Comparison of ENCODE assay signal across 9 mouse cellular contexts in the genomic region with DNA sequence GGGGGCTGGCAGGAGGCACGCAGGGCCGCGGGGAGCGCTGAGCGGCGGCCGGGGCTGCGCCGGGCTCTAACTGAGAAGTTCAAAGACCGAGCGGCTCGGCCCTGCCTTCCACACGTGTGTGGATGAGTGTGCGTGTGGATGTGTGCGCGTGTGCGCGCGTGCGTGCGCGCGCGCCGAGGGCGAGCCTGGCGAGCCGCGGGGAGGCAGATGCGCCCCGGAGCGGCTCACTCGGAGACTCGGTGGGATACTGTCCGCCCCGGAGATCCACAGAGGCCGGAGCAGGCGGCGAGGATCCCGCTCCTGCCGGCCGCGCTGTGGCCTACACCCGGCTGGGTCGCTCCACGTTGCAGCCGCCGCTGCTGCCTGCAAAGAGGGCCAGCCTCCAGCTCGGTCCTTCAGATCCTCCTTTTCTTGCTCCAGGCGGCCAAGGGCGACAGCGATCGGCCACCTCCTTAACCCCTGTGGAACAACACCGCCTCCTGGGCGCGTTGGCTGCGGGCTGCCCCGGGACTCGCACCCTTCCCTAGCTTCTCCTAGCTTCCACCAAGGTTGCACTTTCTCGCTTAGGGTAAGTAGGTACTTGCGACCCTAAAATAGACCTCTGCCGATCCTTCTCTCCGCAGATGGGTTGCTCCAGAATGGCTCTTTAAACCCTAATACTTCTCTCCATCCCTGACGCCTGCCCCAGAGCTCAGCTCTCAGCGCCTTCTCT. TPM values are rescaled to one million over a fixed set of nuclear protein-coding genes. Genes with fewer than 3 reads are reported as not detected.
A peak's percentile ranks its signal among the peaks of the same experiment; 100 is the strongest.
DNase-seq lines count a peak whose midpoint lies in the region; ATAC-seq and TF ChIP-seq lines count a peak whose summit lies in the region.
"Had no signal": no experiment of that assay in that cellular context is flagged by ENCODE, and none has a peak within 500 bp of the region (broad histone marks: within the 10 kb centered on the region; RNA-seq: fewer than 3 reads in every experiment).

No protein-coding gene starts in this region.

- H3K9me3 ChIP-seq in embryonic facial prominence, embryonic 13.5 days: no peaks in the 10 kb centered on the region
- no peaks in the 10 kb centered on the region for H3K9me3 ChIP-seq in kidney, embryonic 15.5 days (replicated peaks)
- no peaks in the 10 kb centered on the region for H3K9me3 ChIP-seq in midbrain, postnatal 0 days (ENCODE audit: low read length)

- peak overlapping the region; percentile 93 for H3K9ac ChIP-seq in embryonic facial prominence, embryonic 13.5 days
- peak overlapping the region; percentile 67 for H3K9ac ChIP-seq in kidney, embryonic 15.5 days
- peak overlapping the region; percentile 11 for H3K9ac ChIP-seq in liver, adult 2 months (ENCODE audit: low read depth, low read length)
- peak overlapping the region; percentile 54 for H3K9ac ChIP-seq in midbrain, postnatal 0 days (replicated peaks; ENCODE audit: low read length, poor library complexity, severe bottlenecking)

- H3K36me3 ChIP-seq in embryonic facial prominence, embryonic 13.5 days: peaks cover 11% of the 10 kb centered on the region; the same call in 1 of the 2 replicates
- H3K36me3 ChIP-seq in kidney, embryonic 15.5 days: no peaks in the 10 kb centered on the region
- H3K36me3 ChIP-seq in liver, adult 2 months (ENCODE audit: control insufficient read depth, insufficient read depth, low read length): no peaks in the 10 kb centered on the region
- H3K36me3 ChIP-seq in midbrain, postnatal 0 days (ENCODE audit: insufficient read depth, low read length): no peaks in the 10 kb centered on the region

- H3K27me3 ChIP-seq in embryonic facial prominence, embryonic 13.5 days: no peaks in the 10 kb centered on the region
- no peaks in the 10 kb centered on the region for H3K27me3 ChIP-seq in kidney, embryonic 15.5 days
- no peaks in the 10 kb centered on the region for H3K27me3 ChIP-seq in liver, adult 2 months (ENCODE audit: control insufficient read depth, insufficient read depth, low read length)
- no peaks in the 10 kb centered on the region for H3K27me3 ChIP-seq in midbrain, postnatal 0 days (ENCODE audit: insufficient read depth, low read length)

- H3K4me3 ChIP-seq in embryonic facial prominence, embryonic 13.5 days: peak overlapping the region; percentile 74
- H3K4me3 ChIP-seq in kidney, embryonic 15.5 days (replicated peaks): peak overlapping the region; percentile 68
- peak overlapping the region; percentile 47; the same call in 1 of the 2 replicates for H3K4me3 ChIP-seq in liver, adult 2 months (ENCODE audit: insufficient read depth, low read depth, low read length)
- H3K4me3 ChIP-seq in midbrain, postnatal 0 days (ENCODE audit: low read depth, low read length): peak overlapping the region; percentile 68

- peak overlapping the region; percentile 95 for H3K27ac ChIP-seq in embryonic facial prominence, embryonic 13.5 days
- H3K27ac ChIP-seq in kidney, embryonic 15.5 days: peak overlapping the region; percentile 84
- H3K27ac ChIP-seq in liver, adult 2 months (replicated peaks; ENCODE audit: insufficient read depth, low read depth, low read length): no peak overlapping the region
- peak overlapping the region; percentile 2; the same call in 1 of the 2 replicates for H3K27ac ChIP-seq in midbrain, postnatal 0 days (ENCODE audit: low read depth, low read length)

- H3K79me2 ChIP-seq in liver, adult 2 months (ENCODE audit: control insufficient read depth, insufficient read depth, low read length): no peaks in the 10 kb centered on the region

- peaks cover 24% of the 10 kb centered on the region for H3K4me1 ChIP-seq in embryonic facial prominence, embryonic 13.5 days
- peaks cover 35% of the 10 kb centered on the region for H3K4me1 ChIP-seq in kidney, embryonic 15.5 days
- peaks cover 3% of the 10 kb centered on the region; the same call in 1 of the 2 replicates for H3K4me1 ChIP-seq in liver, adult 2 months (ENCODE audit: control insufficient read depth, insufficient read depth, low read length)
- peaks cover 9% of the 10 kb centered on the region for H3K4me1 ChIP-seq in midbrain, postnatal 0 days (ENCODE audit: insufficient read depth, low read length)

- TF ChIP-seq POLR2A in liver, adult 2 months (IDR thresholded peaks at IDR 0.05; ENCODE audit: extremely low read depth, insufficient read depth, low read length): no peak

- under 1% methylated on average over 65 of the region's 65 CpGs for WGBS in embryonic facial prominence, embryonic 13.5 days
- WGBS in kidney, embryonic 15.5 days: under 1% methylated on average over 65 of the region's 65 CpGs
- 2% methylated on average over 65 of the region's 65 CpGs for WGBS in liver, adult 2 months
- WGBS in midbrain, postnatal 0 days: under 1% methylated on average over 41 of the region's 65 CpGs

- no peak for TF ChIP-seq CTCF in liver, adult 2 months (IDR thresholded peaks at IDR 0.05; ENCODE audit: low read depth, low read length)
- TF ChIP-seq CTCF in midbrain, postnatal 0 days (IDR thresholded peaks at IDR 0.05): peak; percentile 34; the same call in 1 of the 2 replicates

- H3K4me2 ChIP-seq in embryonic facial prominence, embryonic 13.5 days: peak overlapping the region; percentile 81
- H3K4me2 ChIP-seq in kidney, embryonic 15.5 days: peak overlapping the region; percentile 94
- H3K4me2 ChIP-seq in midbrain, postnatal 0 days (ENCODE audit: low read depth, low read length, poor library complexity, severe bottlenecking): peak overlapping the region; percentile 76

- peak; percentile 68 for DNase-seq in layer of hippocampus, adult 11-12 months (ENCODE audit: low spot score)
- DNase-seq in layer of hippocampus, adult 9-10 months (ENCODE audit: low spot score): no peak
- peak; percentile 67 to 76 for DNase-seq in heart, adult 9 months (ENCODE audit: low spot score in 2 of 2)
- DNase-seq in liver, adult 2 months (ENCODE audit: extremely low read depth, low read depth, low spot score): peak; percentile 21
- DNase-seq in midbrain, postnatal 0 days (ENCODE audit: low spot score): peak; percentile 64
- DNase-seq in testis, postnatal 10 days (ENCODE audit: low spot score): peak; percentile 77

- ATAC-seq in embryonic facial prominence, embryonic 13.5 days (ENCODE audit: insufficient number of reproducible peaks, insufficient read depth, low FRiP score, low TSS enrichment, low read depth): peak; percentile 76
- peak; percentile 85 for ATAC-seq in kidney, embryonic 15.5 days (replicated peaks; ENCODE audit: low FRiP score)
- ATAC-seq in midbrain, postnatal 0 days (ENCODE audit: low FRiP score): peak; percentile 68

RNA-seq across cellular contexts. Expression of a gene that starts 0.4 kb away (rescaled TPM):
- 75.2 and 103 TPM in 2 replicates for polyA plus RNA-seq in embryonic facial prominence, embryonic 13.5 days (2015; fragmentation: Nextera tagmentation; extraction: Ambion mirVana)
- polyA plus RNA-seq in kidney, embryonic 15.5 days (2015; fragmentation: Nextera tagmentation; extraction: Ambion mirVana): 16.4 and 23.5 TPM in 2 replicates
- 0.27 and 0.28 TPM in 2 replicates for total RNA-seq in liver, adult 2 months (2014; rRNA removed)
- polyA plus RNA-seq in liver, adult 2 months (2012; rRNA removed): 0.11 and 0.12 TPM in 2 replicates
- total RNA-seq in midbrain, postnatal 0 days (2014; rRNA removed): 14.8 and 19.8 TPM in 2 replicates
- polyA plus RNA-seq in midbrain, postnatal 0 days (2015; fragmentation: Nextera tagmentation; extraction: Ambion mirVana): 20.1 and 22.9 TPM in 2 replicates
- total RNA-seq: neutrophil, adult 5-6 weeks had no signal

RNA-seq across cellular contexts. Expression of a gene that starts 43.8 kb away (rescaled TPM):
- polyA plus RNA-seq in embryonic facial prominence, embryonic 13.5 days (2015; fragmentation: Nextera tagmentation; extraction: Ambion mirVana): 67.8 and 69.3 TPM in 2 replicates
- polyA plus RNA-seq in kidney, embryonic 15.5 days (2015; fragmentation: Nextera tagmentation; extraction: Ambion mirVana): 72.6 and 75.5 TPM in 2 replicates
- total RNA-seq in liver, adult 2 months (2014; rRNA removed): 7.1 and 10.6 TPM in 2 replicates
- 2.3 and 2.6 TPM in 2 replicates for polyA plus RNA-seq in liver, adult 2 months (2012; rRNA removed)
- 15.7 and 16.3 TPM in 2 replicates for total RNA-seq in midbrain, postnatal 0 days (2014; rRNA removed)
- polyA plus RNA-seq in midbrain, postnatal 0 days (2015; fragmentation: Nextera tagmentation; extraction: Ambion mirVana): 19.7 and 22.9 TPM in 2 replicates

Comparison
In these comparisons a context has a peak if more than half of its experiments do, and no peak if none do; other contexts are left out.
1. H3K9ac ChIP-seq: peak in every context shown above with its lines; median percentile 93 in embryonic facial prominence, embryonic 13.5 days; 67 in kidney, embryonic 15.5 days; 54 in midbrain, postnatal 0 days; 11 in liver, adult 2 months.
2. RNA of a gene that starts 0.4 kb away (polyA plus RNA-seq): 75.2 to 103 TPM in embryonic facial prominence, embryonic 13.5 days, 16.4 to 23.5 TPM in kidney, embryonic 15.5 days and 20.1 to 22.9 TPM in midbrain, postnatal 0 days; 0.11 to 0.12 TPM in liver, adult 2 months; every median in the first group is over 10 times any median in the second.
3. Peak in every context shown above with its lines, with median percentiles within 50 percentile points of each other: ATAC-seq, H3K4me2 ChIP-seq and H3K4me3 ChIP-seq.